Mouse (Mus musculus): ENCODE data around the gene Lyrm7.
"Not testable (repeated sequence)": the region's sequence is repeated elsewhere in the genome, so short reads cannot be mapped to it uniquely, and the experiment has no call there.

Lyrm7 gene

GRCm38 (mm10) chr11:54860256-54861038 is at the start of gene Lyrm7:
Gene Lyrm7, minus strand, starts transcription at chr11:54860916.
- peak; percentile 98 for DNase-seq (ENCODE audit: low spot score)

GRCm38 (mm10) chr11:54910081-54910665 is 49.5 kb upstream of the Lyrm7 start:
- DNase-seq (ENCODE audit: low spot score) = no peak

- DNase-seq (ENCODE audit: low spot score) = no peak
Measured at GRCm38 (mm10) chr11:54909273-54909672, 48.6 kb upstream of the Lyrm7 start.

GRCm38 (mm10) chr11:54907259-54907658 is 46.5 kb upstream of the Lyrm7 start:
- no peak for DNase-seq (ENCODE audit: low spot score)

GRCm38 (mm10) chr11:54906466-54906865 is 45.8 kb upstream of the Lyrm7 start:
- DNase-seq (ENCODE audit: low spot score) = no peak

GRCm38 (mm10) chr11:54905931-54906330 is 45.2 kb upstream of the Lyrm7 start:
- no peak for DNase-seq (ENCODE audit: low spot score)

GRCm38 (mm10) chr11:54905086-54905485 is 44.4 kb upstream of the Lyrm7 start:
- DNase-seq (ENCODE audit: low spot score) = no peak

GRCm38 (mm10) chr11:54903940-54904706 is 43.4 kb upstream of the Lyrm7 start:
- DNase-seq (ENCODE audit: low spot score) = no peak

- no peak for DNase-seq (ENCODE audit: low spot score)
Measured at GRCm38 (mm10) chr11:54903339-54903738, 42.6 kb upstream of the Lyrm7 start.

GRCm38 (mm10) chr11:54902333-54903323 is 41.9 kb upstream of the Lyrm7 start, which contains the start of gene Gpx3:
Gene Gpx3, plus strand, starts transcription at chr11:54902453.
- peak; percentile 43 for DNase-seq (ENCODE audit: low spot score)

GRCm38 (mm10) chr11:54899657-54900056 is 38.9 kb upstream of the Lyrm7 start:
- DNase-seq (ENCODE audit: low spot score) = no peak

- no peak for DNase-seq (ENCODE audit: low spot score)
Measured at GRCm38 (mm10) chr11:54897470-54897869, 36.8 kb upstream of the Lyrm7 start.

- not testable (repeated sequence) for DNase-seq (ENCODE audit: low spot score)
Measured at GRCm38 (mm10) chr11:54896646-54897045, 35.9 kb upstream of the Lyrm7 start.

- no peak for DNase-seq (ENCODE audit: low spot score)
Measured at GRCm38 (mm10) chr11:54894589-54894988, 33.9 kb upstream of the Lyrm7 start.

- DNase-seq (ENCODE audit: low spot score) = no peak
Measured at GRCm38 (mm10) chr11:54892091-54892490, 31.4 kb upstream of the Lyrm7 start.

GRCm38 (mm10) chr11:54891341-54891740 is 30.6 kb upstream of the Lyrm7 start:
- DNase-seq (ENCODE audit: low spot score) = no peak

- no peak for DNase-seq (ENCODE audit: low spot score)
Measured at GRCm38 (mm10) chr11:54887927-54888326, 27.2 kb upstream of the Lyrm7 start.

GRCm38 (mm10) chr11:54885406-54885805 is 24.7 kb upstream of the Lyrm7 start:
- no peak for DNase-seq (ENCODE audit: low spot score)

GRCm38 (mm10) chr11:54884937-54885336 is 24.2 kb upstream of the Lyrm7 start:
- DNase-seq (ENCODE audit: low spot score) = no peak

GRCm38 (mm10) chr11:54884197-54884828 is 23.6 kb upstream of the Lyrm7 start:
- DNase-seq (ENCODE audit: low spot score) = no peak

- DNase-seq (ENCODE audit: low spot score) = no peak
Measured at GRCm38 (mm10) chr11:54882671-54883070, 22.0 kb upstream of the Lyrm7 start.

All from layer of hippocampus, adult 11-12 months (tissue).